Mouse (Mus musculus): ENCODE measurements around the gene Il23a. TPM values are rescaled to one million over a fixed set of nuclear protein-coding genes. Genes with fewer than 3 reads are reported as not detected.
"Not testable (repeated sequence)": the region's sequence is repeated elsewhere in the genome, so short reads cannot be mapped to it uniquely, and the experiment has no call there.

The Il23a gene
- polyA plus RNA-seq, 1 experiment from 2014 or later: 0.04 TPM

DNA sequence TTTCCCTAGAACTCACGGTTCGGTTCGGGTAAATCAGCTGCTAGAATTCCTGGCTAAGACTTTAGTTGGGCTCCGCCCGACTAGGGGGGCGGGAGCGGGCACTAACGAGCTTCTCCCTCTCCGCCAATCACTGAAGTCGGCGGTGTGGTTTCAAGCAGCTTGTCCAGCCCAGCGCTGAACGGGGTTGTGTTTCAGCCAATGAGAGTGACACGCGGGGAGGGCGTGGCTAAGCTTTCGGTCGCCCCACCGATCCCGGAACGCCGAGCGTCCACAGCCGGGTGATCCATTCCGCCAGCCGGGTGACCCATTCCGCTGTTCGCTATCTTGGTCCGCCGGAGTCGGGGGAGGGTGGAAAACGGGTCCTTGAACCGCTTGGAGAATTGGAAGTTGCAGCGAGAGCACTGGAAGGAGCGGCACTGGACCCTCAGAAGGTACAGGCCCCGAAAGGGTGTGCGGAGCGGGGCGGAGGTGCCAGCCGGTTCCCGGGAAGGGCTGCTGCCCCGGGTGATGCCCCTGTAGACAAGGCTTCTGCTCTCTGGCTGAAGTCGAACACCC is 28.2 kb downstream of the Il23a start, which contains the start of gene Stat2:
Gene Stat2 (plus strand): TSS at position 273 of the 555 bp plus-strand sequence.
- in situ Hi-C loops (cut with MboI; ENCODE audit: low pct_unique_long_range_greater_than_20kb): no loop called here
- no peaks in the 10 kb centered on the region for H3K27me3 ChIP-seq
- ChIA-PET CTCF (interaction anchor here (1.0 to 2.1 kb wide), 6 partner anchors 10 to 36 kb away, joined by 3 to 8 read pairs (median 6); no protein-coding TSS in a partner anchor), POLR2A (interaction anchor here (0.7 to 2.3 kb wide), 3 partner anchors 13 to 42 kb away, joined by 3 to 10 read pairs (median 8); no protein-coding TSS in a partner anchor)
- no peak for TF ChIP-seq CTCF (IDR thresholded peaks at IDR 0.05)
- ATAC-seq (peak; percentile 97), DNase-seq (ENCODE audit: low read depth, low spot score) (peak; percentile 79)

- ATAC-seq (no peak), DNase-seq (ENCODE audit: low read depth, low spot score) (no peak)
- ChIA-PET CTCF (interaction anchor here (1.0 to 2.1 kb wide), 7 partner anchors 9 to 76 kb away, joined by 3 to 8 read pairs (median 6); no protein-coding TSS in a partner anchor), POLR2A (interaction anchor here (2.3 kb wide), 1 partner anchor 13 kb away, joined by 8 read pairs; no protein-coding TSS in a partner anchor)
- in situ Hi-C loops (cut with MboI; ENCODE audit: low pct_unique_long_range_greater_than_20kb): no loop called here
- no peaks in the 10 kb centered on the region for H3K27me3 ChIP-seq
- TF ChIP-seq CTCF (IDR thresholded peaks at IDR 0.05): no peak
Observed at GRCm38 (mm10) chr10:128269206-128269910, 29.2 kb downstream of the Il23a start.

DNA sequence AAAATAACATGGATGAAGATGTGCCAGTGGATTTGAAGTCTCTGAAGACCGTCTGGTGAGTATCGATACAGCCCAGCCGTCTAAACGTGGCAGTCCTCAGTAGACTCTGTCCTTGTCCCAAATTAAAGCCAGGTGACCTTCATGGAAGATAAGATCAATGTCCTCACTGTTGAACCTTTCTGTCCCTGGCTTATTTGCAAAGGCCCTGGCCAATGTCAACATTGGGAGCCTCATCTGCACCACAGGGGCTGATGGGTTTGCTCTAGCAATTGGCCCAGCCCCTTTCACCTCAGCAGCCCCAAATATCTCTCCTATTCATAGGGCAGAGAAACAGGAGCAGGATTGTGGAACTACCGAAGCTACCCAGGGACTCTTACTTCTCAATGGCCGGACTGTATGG is 30.2 kb downstream of the Il23a start, which contains the start of gene Apof:
Gene Apof (plus strand): TSS at position 301 of the 400 bp plus-strand sequence.
- DNase-seq (ENCODE audit: low read depth, low spot score) (no peak), ATAC-seq (no peak)
- ChIA-PET CTCF (interaction anchor here (1.2 to 1.6 kb wide), 2 partner anchors 35 to 77 kb away, joined by 3 to 4 read pairs; no protein-coding TSS in a partner anchor), POLR2A (interaction anchor here (2.3 kb wide), 1 partner anchor 12 kb away, joined by 8 read pairs; no protein-coding TSS in a partner anchor)
- H3K27me3 ChIP-seq: no peaks in the 10 kb centered on the region
- in situ Hi-C loops (cut with MboI; ENCODE audit: low pct_unique_long_range_greater_than_20kb): no loop called here
- TF ChIP-seq CTCF (IDR thresholded peaks at IDR 0.05): no peak

- ChIA-PET POLR2A (no interaction called here), CTCF (no interaction called here)
- no peak for DNase-seq (ENCODE audit: low read depth, low spot score)
Observed at GRCm38 (mm10) chr10:128263393-128264310, 34.9 kb downstream of the Il23a start.

GRCm38 (mm10) chr10:128262300-128262699 is 36.3 kb downstream of the Il23a start:
- ATAC-seq (no peak), DNase-seq (ENCODE audit: low read depth, low spot score) (no peak)
- in situ Hi-C loops (cut with MboI; ENCODE audit: low pct_unique_long_range_greater_than_20kb): no loop called here
- POLR2A ChIA-PET: no interaction called here
- CTCF ChIA-PET: no interaction called here
- no peaks in the 10 kb centered on the region for H3K27me3 ChIP-seq
- TF ChIP-seq CTCF (IDR thresholded peaks at IDR 0.05): no peak

More at GRCm38 (mm10) chr10:128263393-128264310, 34.9 kb downstream of the Il23a start:
- in situ Hi-C loops (cut with MboI; ENCODE audit: low pct_unique_long_range_greater_than_20kb): no loop called here
- H3K27me3 ChIP-seq: no peaks in the 10 kb centered on the region
- TF ChIP-seq CTCF (IDR thresholded peaks at IDR 0.05): no peak
- no peak for ATAC-seq

DNA sequence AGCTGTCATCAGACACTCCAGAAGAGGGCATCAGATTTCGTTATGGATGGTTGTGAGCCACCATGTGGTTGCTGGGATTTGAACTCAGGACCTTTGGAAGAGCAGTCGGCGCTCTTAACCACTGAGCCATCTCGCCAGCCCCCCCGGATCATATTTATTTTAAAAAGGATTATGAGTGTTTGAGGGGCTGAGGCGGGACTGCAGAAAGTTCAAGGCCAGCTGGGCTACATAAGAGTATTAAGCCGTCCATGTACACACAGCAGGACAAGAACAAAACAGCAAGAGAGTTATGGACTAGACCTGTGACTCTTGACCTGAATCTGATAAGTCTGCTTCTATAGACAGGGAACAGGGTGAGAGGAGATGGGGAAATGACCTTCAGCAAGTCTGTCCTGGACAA is 38.2 kb downstream of the Il23a start:
- POLR2A ChIA-PET; ATAC-seq; DNase-seq (ENCODE audit: low read depth, low spot score); H3K27me3 ChIP-seq; in situ Hi-C loops (cut with MboI; ENCODE audit: low pct_unique_long_range_greater_than_20kb): not testable (repeated sequence)
- CTCF ChIA-PET: interaction anchor here (1.2 kb wide), 1 partner anchor 10 kb away, joined by 3 read pairs; the partner anchor contains the start of gene Stat2

- ChIA-PET CTCF (interaction anchor here (1.2 to 1.3 kb wide), 2 partner anchors 10 to 23 kb away, joined by 3 read pairs; partner anchors contain the start of gene Stat2), POLR2A (no interaction called here)
- in situ Hi-C loops (cut with MboI; ENCODE audit: low pct_unique_long_range_greater_than_20kb): no loop called here
- no peak for DNase-seq (ENCODE audit: low read depth, low spot score)
- no peak for TF ChIP-seq CTCF (IDR thresholded peaks at IDR 0.05)
- no peaks in the 10 kb centered on the region for H3K27me3 ChIP-seq
- no peak for ATAC-seq
Observed at GRCm38 (mm10) chr10:128259946-128260345, 38.6 kb downstream of the Il23a start.

- TF ChIP-seq CTCF (IDR thresholded peaks at IDR 0.05): no peak
- ChIA-PET CTCF (interaction anchor here (1.3 kb wide), 1 partner anchor 24 kb away, joined by 3 read pairs; no protein-coding TSS in a partner anchor), POLR2A (interaction anchor here (0.6 kb wide), 1 partner anchor 36 kb away, joined by 7 read pairs; no protein-coding TSS in a partner anchor)
- DNase-seq (ENCODE audit: low read depth, low spot score) (no peak), ATAC-seq (no peak)
- in situ Hi-C loops (cut with MboI; ENCODE audit: low pct_unique_long_range_greater_than_20kb): no loop called here
- no peaks in the 10 kb centered on the region for H3K27me3 ChIP-seq
Observed at GRCm38 (mm10) chr10:128258953-128259352, 39.6 kb downstream of the Il23a start.

- no peaks in the 10 kb centered on the region for H3K27me3 ChIP-seq
- ATAC-seq: peak; percentile 88
- TF ChIP-seq CTCF (IDR thresholded peaks at IDR 0.05): no peak
- ChIA-PET POLR2A (interaction anchor here (2.1 to 2.2 kb wide), 2 partner anchors 13 to 23 kb away, joined by 6 to 8 read pairs; partner anchors contain the start of gene Stat2), CTCF (interaction anchor here (0.8 to 2.1 kb wide), 4 partner anchors 14 to 27 kb away, joined by 3 to 8 read pairs (median 6); partner anchors contain the start of genes Stat2 and Timeless)
- DNase-seq (ENCODE audit: low read depth, low spot score): peak; percentile 71
- in situ Hi-C loops (cut with MboI; ENCODE audit: low pct_unique_long_range_greater_than_20kb): no loop called here
Observed at GRCm38 (mm10) chr10:128256328-128256727, 42.2 kb downstream of the Il23a start.
